Mouse (Mus musculus) forebrain, postnatal 0 days (tissue): ENCODE data around the gene Calhm3. TPM values are rescaled to one million over a fixed set of nuclear protein-coding genes. Genes with fewer than 3 reads are reported as not detected.

Experiments
- ATAC-seq: fragments of 200-750 bp; cut with Nextera tagmentation; 2 replicates; pipeline ENCODE4 v1.8.0; 2017; ENCODE audit warnings: mild to moderate bottlenecking, moderate library complexity
- DNase-seq: peaks from one replicate; pipeline ENCODE4 v3.0.0-alpha.2; 2015
- H3K27ac ChIP-seq: fragments of 300-500 bp; sonication (generic); 2 replicates; pipeline ENCODE4 v1.5.1; 2014; ENCODE audit warnings: low read depth, mild to moderate bottlenecking, antibody characterized with exemption, low read length, moderate library complexity, mixed read lengths
- H3K27me3 ChIP-seq: fragments of 300-500 bp; sonication (generic); 2 replicates; pipeline ENCODE4 v1.6.1; 2014; ENCODE audit warnings: mild to moderate bottlenecking, low read length, mixed read lengths; ENCODE audit not compliant: insufficient read depth
- H3K36me3 ChIP-seq: fragments of 300-500 bp; sonication (generic); 2 replicates; pipeline ENCODE4 v1.6.1; 2014; ENCODE audit warnings: mild to moderate bottlenecking, moderate library complexity; ENCODE audit not compliant: insufficient read depth
- H3K4me1 ChIP-seq: fragments of 300-500 bp; sonication (generic); 2 replicates; pipeline ENCODE4 v1.6.1; 2014; ENCODE audit warnings: antibody characterized with exemption; ENCODE audit not compliant: insufficient read depth
- H3K4me2 ChIP-seq: fragments of 300-500 bp; sonication (generic); 2 replicates; pipeline ENCODE4 v1.6.1; 2014; ENCODE audit warnings: low read depth, mild to moderate bottlenecking, moderate library complexity
- H3K4me3 ChIP-seq: fragments of 300-500 bp; sonication (generic); 2 replicates; pipeline ENCODE4 v1.5.1; 2014; ENCODE audit warnings: low read depth, low read length, mixed read lengths
- H3K9ac ChIP-seq: fragments of 300-500 bp; sonication (generic); 2 replicates; pipeline ENCODE4 v1.6.1; 2014; ENCODE audit warnings: mild to moderate bottlenecking
- H3K9me3 ChIP-seq: fragments of 300-500 bp; sonication (generic); 2 replicates; pipeline ENCODE4 v1.6.1; 2016; ENCODE audit warnings: low read length
- CTCF ChIP-seq: sonication (generic); IDR thresholded peaks from 2 replicates; pipeline ENCODE4 v1.5.1; 2016; ENCODE audit warnings: antibody characterized with exemption, control low read depth, low read depth
- WGBS: fragments of 180-500 bp; shearing (Covaris S2); extraction: QIAGEN DNeasy Blood & Tissue Kit; methylation state at CpG from one replicate; pipeline ENCODE4 v1.1.7; 2014; 5-methylcytosine and 5-hydroxymethylcytosine counted together
- polyA plus RNA-seq: library from polyadenylated mRNA; unstranded; fragments of >200 nt; fragmentation: Nextera tagmentation; extraction: Ambion mirVana; gene quantifications from 2 replicates; pipeline ENCODE4 v1.2.1, GENCODE M21; 2015
- total RNA-seq: library from RNA; depleted of rRNA; stranded (reverse); fragments of >200 nt; gene quantifications from 2 replicates; pipeline ENCODE4 v1.2.3, GENCODE M21; 2014

Gene Calhm3
- total and polyA plus RNA-seq, 2 experiments from 2014 or later: 0.19 TPM; not detected in 1

- H3K4me2 ChIP-seq: peak overlapping the region; percentile 20; the same call in 1 of the 2 replicates
- no peak overlapping the region for H3K27ac ChIP-seq
- no peak overlapping the region for H3K9ac ChIP-seq
- DNase-seq (peak; percentile 60), ATAC-seq (peak; percentile 29; the same call in 1 of the 2 replicates)
- H3K4me3 ChIP-seq: no peak overlapping the region
- H3K36me3 ChIP-seq: no peaks in the 10 kb centered on the region
- 7% methylated on average over 13 of the region's 13 CpGs for WGBS
- no peaks in the 10 kb centered on the region for H3K9me3 ChIP-seq
- peaks cover 5% of the 10 kb centered on the region; the same call in 1 of the 2 replicates for H3K27me3 ChIP-seq
- peak; percentile 82 for TF ChIP-seq CTCF
- no peaks in the 10 kb centered on the region for H3K4me1 ChIP-seq
Measured at GRCm38 (mm10) chr19:47168223-47168622, 10.7 kb upstream of the Calhm3 start.

- ATAC-seq (no peak), DNase-seq (no peak)
- H3K4me1 ChIP-seq: no peaks in the 10 kb centered on the region
- H3K27me3 ChIP-seq: peaks cover 5% of the 10 kb centered on the region; the same call in 1 of the 2 replicates
- H3K27ac ChIP-seq: no peak overlapping the region
- no peaks in the 10 kb centered on the region for H3K9me3 ChIP-seq
- no peak overlapping the region for H3K4me2 ChIP-seq
- no peak overlapping the region for H3K4me3 ChIP-seq
- WGBS: 54% methylated on average over 7 of the region's 7 CpGs
- TF ChIP-seq CTCF: no peak
- no peaks in the 10 kb centered on the region for H3K36me3 ChIP-seq
- no peak overlapping the region for H3K9ac ChIP-seq
Measured at GRCm38 (mm10) chr19:47167617-47168214, 10.2 kb upstream of the Calhm3 start.

GRCm38 (mm10) chr19:47166758-47167157 lies 9.2 kb upstream of the Calhm3 start:
- no peak overlapping the region for H3K9ac ChIP-seq
- 17% methylated on average over 3 of the region's 3 CpGs for WGBS
- ATAC-seq (no peak), DNase-seq (no peak)
- H3K4me1 ChIP-seq: no peaks in the 10 kb centered on the region
- H3K36me3 ChIP-seq: no peaks in the 10 kb centered on the region
- H3K4me3 ChIP-seq: no peak overlapping the region
- no peak overlapping the region for H3K27ac ChIP-seq
- no peak for TF ChIP-seq CTCF
- H3K4me2 ChIP-seq: no peak overlapping the region
- H3K27me3 ChIP-seq: peaks cover 5% of the 10 kb centered on the region; the same call in 1 of the 2 replicates
- no peaks in the 10 kb centered on the region for H3K9me3 ChIP-seq

- no peak for TF ChIP-seq CTCF
- Histone ChIP-seq H3K4me2 (no peak overlapping the region), H3K4me3 (no peak overlapping the region), H3K27me3 (peaks cover 5% of the 10 kb centered on the region; the same call in 1 of the 2 replicates), H3K36me3 (no peaks in the 10 kb centered on the region), H3K4me1 (no peaks in the 10 kb centered on the region), H3K9ac (no peak overlapping the region), H3K9me3 (no peaks in the 10 kb centered on the region), H3K27ac (no peak overlapping the region)
- DNase-seq (no peak), ATAC-seq (no peak)
- WGBS: 97% methylated on average over 6 of the region's 6 CpGs
Measured at GRCm38 (mm10) chr19:47163176-47163744, 5.7 kb upstream of the Calhm3 start.

GRCm38 (mm10) chr19:47161669-47162068 lies 4.1 kb upstream of the Calhm3 start:
- Histone ChIP-seq H3K4me1 (no peaks in the 10 kb centered on the region), H3K36me3 (no peaks in the 10 kb centered on the region), H3K9me3 (no peaks in the 10 kb centered on the region), H3K9ac (no peak overlapping the region), H3K4me3 (no peak overlapping the region), H3K4me2 (no peak overlapping the region), H3K27ac (no peak overlapping the region), H3K27me3 (no peaks in the 10 kb centered on the region)
- no peak for TF ChIP-seq CTCF
- WGBS: 54% methylated on average over 4 of the region's 4 CpGs
- no peak for DNase-seq
- ATAC-seq: no peak

- no peak overlapping the region for H3K27ac ChIP-seq
- no peak overlapping the region for H3K4me2 ChIP-seq
- ATAC-seq: no peak
- H3K4me3 ChIP-seq: no peak overlapping the region
- TF ChIP-seq CTCF: no peak
- no peaks in the 10 kb centered on the region for H3K27me3 ChIP-seq
- H3K4me1 ChIP-seq: no peaks in the 10 kb centered on the region
- DNase-seq: no peak
- no peaks in the 10 kb centered on the region for H3K9me3 ChIP-seq
- H3K9ac ChIP-seq: no peak overlapping the region
- H3K36me3 ChIP-seq: no peaks in the 10 kb centered on the region
- whole genome bisulfite sequencing: 93% methylated on average over 7 of the region's 7 CpGs
Measured at GRCm38 (mm10) chr19:47153767-47154166, 3.8 kb downstream of the Calhm3 start.

GRCm38 (mm10) chr19:47152062-47152369 lies 5.5 kb downstream of the Calhm3 start:
- ATAC-seq (peak; percentile 65), DNase-seq (no peak)
- 0 out of 2 replicates have a peak overlapping the region, but pooled peaks have one; percentile 43 for H3K9ac ChIP-seq
- no peak for TF ChIP-seq CTCF
- H3K4me3 ChIP-seq: peak overlapping the region; percentile 30
- no peaks in the 10 kb centered on the region for H3K27me3 ChIP-seq
- WGBS: 59% methylated on average over 12 of the region's 12 CpGs
- H3K27ac ChIP-seq: peak overlapping the region; percentile 2; the same call in 1 of the 2 replicates
- no peaks in the 10 kb centered on the region for H3K36me3 ChIP-seq
- no peaks in the 10 kb centered on the region for H3K9me3 ChIP-seq
- no peaks in the 10 kb centered on the region for H3K4me1 ChIP-seq
- H3K4me2 ChIP-seq: peak overlapping the region; percentile 53
